Mouse (Mus musculus): ENCODE measurements at regions not wholly inside any gene's neighbourhood (a gene's known extent, or its start where the extent isn't known, plus 50 kb on each side); places are given as distances from the start of the nearest gene placed in this dataset.

GRCm38 (mm10) chr13:69867296-69868065, 65.3 kb downstream of the Med10 start:
- no peak for TF ChIP-seq POLR2A (IDR thresholded peaks at IDR 0.05; ENCODE audit: low read depth, low read length)
- no peak overlapping the region for H3K27ac ChIP-seq (ENCODE audit: insufficient read depth, low read depth, low read length)
- no peak for DNase-seq

GRCm38 (mm10) chr13:69896536-69896935, 94.3 kb downstream of the Med10 start:
- no peak for DNase-seq
- no peak overlapping the region for H3K27ac ChIP-seq (ENCODE audit: insufficient read depth, low read depth, low read length)
- H3K27me3 ChIP-seq (replicated peaks; ENCODE audit: control insufficient read depth, insufficient read depth, low read length): no peaks in the 10 kb centered on the region
- H3K4me3 ChIP-seq (ENCODE audit: insufficient read depth, low read depth, low read length): no peak overlapping the region
- TF ChIP-seq POLR2A (IDR thresholded peaks at IDR 0.05; ENCODE audit: low read depth, low read length): no peak
- no peak for TF ChIP-seq CTCF (conservative IDR thresholded peaks at IDR 0.05; ENCODE audit: insufficient read depth, insufficient read length, low read depth, low read length)
- WGBS: 14% methylated on average over 5 of the region's 5 CpGs
- no peaks in the 10 kb centered on the region for H3K36me3 ChIP-seq (ENCODE audit: control insufficient read depth, insufficient read depth, low read length)
- no peaks in the 10 kb centered on the region for H3K4me1 ChIP-seq (ENCODE audit: control insufficient read depth, insufficient read depth, low read length)

More at GRCm38 (mm10) chr13:69867296-69868065, 65.3 kb downstream of the Med10 start:
- 62% methylated on average over 15 of the region's 15 CpGs for WGBS
- H3K4me3 ChIP-seq (ENCODE audit: insufficient read depth, low read depth, low read length): no peak overlapping the region
- H3K36me3 ChIP-seq (ENCODE audit: control insufficient read depth, insufficient read depth, low read length): no peaks in the 10 kb centered on the region
- H3K27me3 ChIP-seq (replicated peaks; ENCODE audit: control insufficient read depth, insufficient read depth, low read length): no peaks in the 10 kb centered on the region
- no peaks in the 10 kb centered on the region for H3K4me1 ChIP-seq (ENCODE audit: control insufficient read depth, insufficient read depth, low read length)

GRCm38 (mm10) chr13:69901139-69901538, 98.9 kb downstream of the Med10 start:
- TF ChIP-seq POLR2A (IDR thresholded peaks at IDR 0.05; ENCODE audit: low read depth, low read length) (no peak), CTCF (conservative IDR thresholded peaks at IDR 0.05; ENCODE audit: insufficient read depth, insufficient read length, low read depth, low read length) (no peak)
- H3K4me1 ChIP-seq (ENCODE audit: control insufficient read depth, insufficient read depth, low read length): no peaks in the 10 kb centered on the region
- no peak for DNase-seq
- H3K27me3 ChIP-seq (replicated peaks; ENCODE audit: control insufficient read depth, insufficient read depth, low read length): no peaks in the 10 kb centered on the region
- H3K36me3 ChIP-seq (ENCODE audit: control insufficient read depth, insufficient read depth, low read length): no peaks in the 10 kb centered on the region
- H3K4me3 ChIP-seq (ENCODE audit: insufficient read depth, low read depth, low read length): no peak overlapping the region
- no peak overlapping the region for H3K27ac ChIP-seq (ENCODE audit: insufficient read depth, low read depth, low read length)

DNA sequence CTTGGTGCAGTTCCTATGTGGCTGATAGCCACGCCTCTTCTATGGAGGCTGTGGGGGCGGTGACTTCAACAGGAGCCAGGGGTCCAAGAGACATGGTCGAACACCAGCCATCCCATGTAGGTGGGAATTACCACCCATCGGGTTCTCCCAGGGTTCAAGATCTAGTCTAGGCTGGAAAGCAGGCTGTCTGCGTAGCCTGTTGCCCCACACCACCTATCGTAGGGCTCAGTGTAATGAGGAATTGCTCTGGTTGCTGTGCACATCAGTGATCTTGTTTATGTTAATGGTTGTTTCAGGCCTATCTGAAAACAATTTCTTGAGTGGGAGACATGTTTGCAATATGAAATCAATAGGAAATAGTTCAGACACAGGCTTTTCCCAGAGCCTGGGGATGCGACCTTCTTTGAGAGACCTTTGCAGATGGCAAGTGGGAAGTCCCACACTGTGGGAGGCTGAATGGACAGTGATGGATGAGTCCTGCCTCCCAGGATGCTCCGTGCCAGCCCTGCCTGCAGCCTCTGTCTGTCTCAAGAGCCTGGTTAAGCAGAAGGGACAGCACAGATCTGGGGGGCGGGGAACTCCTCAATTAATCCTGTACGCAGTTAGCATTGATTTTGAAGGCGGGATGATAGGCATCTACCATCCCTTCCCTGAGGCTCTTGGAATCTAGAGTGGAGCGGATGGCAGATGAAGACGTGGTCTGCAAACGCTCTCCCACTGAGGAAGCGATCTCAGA, 104.8 kb downstream of the Med10 start:
- TF ChIP-seq POLR2A (IDR thresholded peaks at IDR 0.05; ENCODE audit: low read depth, low read length) (no peak), CTCF (conservative IDR thresholded peaks at IDR 0.05; ENCODE audit: insufficient read depth, insufficient read length, low read depth, low read length) (no peak)
- no peaks in the 10 kb centered on the region for H3K27me3 ChIP-seq (replicated peaks; ENCODE audit: control insufficient read depth, insufficient read depth, low read length)
- no peaks in the 10 kb centered on the region for H3K4me1 ChIP-seq (ENCODE audit: control insufficient read depth, insufficient read depth, low read length)
- H3K36me3 ChIP-seq (ENCODE audit: control insufficient read depth, insufficient read depth, low read length): no peaks in the 10 kb centered on the region
- DNase-seq: no peak
- no peak overlapping the region for H3K4me3 ChIP-seq (ENCODE audit: insufficient read depth, low read depth, low read length)
- 67% methylated on average over 15 of the region's 15 CpGs for WGBS
- no peak overlapping the region for H3K27ac ChIP-seq (ENCODE audit: insufficient read depth, low read depth, low read length)

GRCm38 (mm10) chr13:69915796-69916195, 113.6 kb downstream of the Med10 start:
- no peak overlapping the region for H3K4me3 ChIP-seq (ENCODE audit: insufficient read depth, low read depth, low read length)
- 77% methylated on average over 3 of the region's 3 CpGs for WGBS
- no peak overlapping the region for H3K27ac ChIP-seq (ENCODE audit: insufficient read depth, low read depth, low read length)
- no peaks in the 10 kb centered on the region for H3K27me3 ChIP-seq (replicated peaks; ENCODE audit: control insufficient read depth, insufficient read depth, low read length)
- TF ChIP-seq POLR2A (IDR thresholded peaks at IDR 0.05; ENCODE audit: low read depth, low read length): no peak
- TF ChIP-seq CTCF (conservative IDR thresholded peaks at IDR 0.05; ENCODE audit: insufficient read depth, insufficient read length, low read depth, low read length): no peak
- DNase-seq: no peak
- H3K36me3 ChIP-seq (ENCODE audit: control insufficient read depth, insufficient read depth, low read length): no peaks in the 10 kb centered on the region
- H3K4me1 ChIP-seq (ENCODE audit: control insufficient read depth, insufficient read depth, low read length): no peaks in the 10 kb centered on the region

DNA sequence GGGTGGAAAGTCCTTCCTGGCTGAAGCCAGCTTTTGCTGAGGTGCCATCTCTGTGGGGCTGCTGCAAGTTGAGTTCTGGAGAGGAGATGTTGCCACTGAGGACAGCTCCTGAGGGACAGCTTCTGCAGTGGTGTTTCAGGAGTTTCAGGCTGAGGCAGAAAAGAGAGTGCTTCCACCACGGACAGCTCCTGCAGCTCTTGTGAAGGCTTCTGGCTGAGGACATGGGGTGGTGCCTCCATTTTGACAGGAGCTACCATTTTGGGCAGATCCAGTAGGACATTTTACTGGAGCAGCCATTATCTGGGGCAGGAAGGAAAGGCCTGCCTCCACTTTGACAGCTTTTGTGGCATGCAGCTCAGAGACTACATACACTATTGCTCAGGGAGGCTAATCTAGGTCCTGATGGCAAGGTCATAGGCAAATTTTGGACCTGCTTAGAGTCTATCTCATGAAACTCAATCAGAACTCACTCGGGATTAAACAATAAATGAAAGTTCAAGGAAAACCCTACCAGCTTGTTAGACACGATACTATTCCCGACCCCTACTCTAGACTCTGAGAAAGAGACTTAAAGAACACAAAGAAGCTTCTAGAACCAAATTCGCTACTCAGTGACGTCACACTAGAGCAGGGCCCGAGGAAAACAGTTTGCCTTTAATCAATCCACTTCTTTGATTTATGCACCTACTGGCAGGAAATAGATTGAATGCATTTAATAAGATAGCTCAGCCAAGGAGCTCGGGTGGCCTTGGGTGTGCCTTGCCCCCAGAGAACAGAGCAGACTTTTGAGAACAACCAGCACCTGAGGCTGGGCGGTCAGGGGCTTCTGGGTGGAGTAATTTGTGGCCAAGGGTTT, 130.7 kb downstream of the Med10 start:
- Histone ChIP-seq H3K4me1 (ENCODE audit: control insufficient read depth, insufficient read depth, low read length) (no peaks in the 10 kb centered on the region), H3K36me3 (ENCODE audit: control insufficient read depth, insufficient read depth, low read length) (no peaks in the 10 kb centered on the region), H3K27me3 (replicated peaks; ENCODE audit: control insufficient read depth, insufficient read depth, low read length) (no peaks in the 10 kb centered on the region), H3K27ac (ENCODE audit: insufficient read depth, low read depth, low read length) (no peak overlapping the region), H3K4me3 (ENCODE audit: insufficient read depth, low read depth, low read length) (no peak overlapping the region)
- no peak for TF ChIP-seq POLR2A (IDR thresholded peaks at IDR 0.05; ENCODE audit: low read depth, low read length)
- no peak for TF ChIP-seq CTCF (conservative IDR thresholded peaks at IDR 0.05; ENCODE audit: insufficient read depth, insufficient read length, low read depth, low read length)
- 79% methylated on average over 9 of the region's 9 CpGs for WGBS
- DNase-seq: no peak

DNA sequence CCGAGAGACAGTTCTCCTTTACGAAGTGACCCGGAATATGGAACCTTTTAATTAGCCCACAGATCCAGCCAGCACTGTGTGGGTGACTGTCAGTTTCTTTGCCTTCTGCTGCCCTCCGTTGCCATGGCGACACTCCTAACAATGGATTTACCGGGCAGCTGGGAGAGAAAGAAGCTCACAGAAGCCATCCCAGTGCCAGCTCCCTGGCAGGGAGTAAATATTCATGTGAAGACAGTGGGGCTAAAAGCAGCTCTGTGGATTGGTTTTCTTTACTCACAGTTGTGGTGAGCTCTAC, 131.3 kb downstream of the Med10 start:
- 61% methylated on average over 6 of the region's 6 CpGs for WGBS
- no peaks in the 10 kb centered on the region for H3K27me3 ChIP-seq (replicated peaks; ENCODE audit: control insufficient read depth, insufficient read depth, low read length)
- TF ChIP-seq POLR2A (IDR thresholded peaks at IDR 0.05; ENCODE audit: low read depth, low read length): no peak
- TF ChIP-seq CTCF (conservative IDR thresholded peaks at IDR 0.05; ENCODE audit: insufficient read depth, insufficient read length, low read depth, low read length): no peak
- no peak overlapping the region for H3K4me3 ChIP-seq (ENCODE audit: insufficient read depth, low read depth, low read length)
- DNase-seq: no peak
- no peaks in the 10 kb centered on the region for H3K4me1 ChIP-seq (ENCODE audit: control insufficient read depth, insufficient read depth, low read length)
- no peaks in the 10 kb centered on the region for H3K36me3 ChIP-seq (ENCODE audit: control insufficient read depth, insufficient read depth, low read length)
- H3K27ac ChIP-seq (ENCODE audit: insufficient read depth, low read depth, low read length): no peak overlapping the region

Measured in kidney, adult 2 months (tissue).